Mouse (Mus musculus) heart, adult 2 months (tissue): ENCODE measurements at regions not wholly inside any gene's neighbourhood (a gene's known extent, or its start where the extent isn't known, plus 50 kb on each side); places are given as distances from the start of the nearest gene placed in this dataset.

Experiments
- CTCF ChIP-seq: fragments of 200-600 bp; IDR thresholded peaks from 2 replicates; pipeline ENCODE4 v1.8.1; 2022; ENCODE audit warnings: antibody characterized with exemption, mild to moderate bottlenecking, moderate library complexity
- EP300 ChIP-seq: fragments of 200-500 bp; IDR thresholded peaks from 2 replicates; pipeline ENCODE4 v1.6.1; 2011; ENCODE audit warnings: low read depth, low read length, control low read depth; ENCODE audit not compliant: insufficient read depth
- POLR2A ChIP-seq: fragments of 200-500 bp; IDR thresholded peaks from 2 replicates; pipeline ENCODE4 v1.6.1; 2011; ENCODE audit warnings: mild to moderate bottlenecking, low read depth, low read length, control low read depth; ENCODE audit not compliant: insufficient read depth

DNA sequence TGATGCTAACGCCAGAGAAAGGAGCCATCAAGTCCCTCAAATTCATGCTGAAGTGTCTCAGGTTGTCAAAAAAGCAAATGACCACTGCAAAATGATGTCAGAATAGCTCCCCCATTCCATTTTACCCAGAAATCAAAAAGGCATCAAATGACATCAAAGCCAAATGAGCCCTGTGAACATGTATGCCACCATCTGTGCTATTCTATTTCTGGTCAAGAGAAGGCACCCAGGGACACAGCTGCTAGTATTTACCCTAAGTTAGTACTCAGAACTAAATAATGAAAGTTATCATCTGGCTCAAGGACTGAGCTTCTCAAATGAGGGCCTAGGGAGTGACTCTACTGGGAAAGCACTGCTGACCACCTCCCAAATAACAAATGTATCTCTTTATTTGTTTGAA lies 191.1 kb upstream of the Ahr start:
- no peak for TF ChIP-seq EP300
- TF ChIP-seq CTCF = no peak
- TF ChIP-seq POLR2A = no peak
